Mouse (Mus musculus) embryonic fibroblast, embryonic 13.5 days (primary cell): ENCODE data around the gene Brpf3. TPM values are rescaled to one million over a fixed set of nuclear protein-coding genes. Genes with fewer than 3 reads are reported as not detected.

Experiments used
- H3K27ac ChIP-seq: 2 replicates; pipeline ENCODE4 v1.5.1; 2012; ENCODE audit warnings: low read length, control low read depth, inconsistent platforms; ENCODE audit not compliant: insufficient read depth
- H3K4me1 ChIP-seq: 2 replicates; pipeline ENCODE4 v1.6.1; 2011; ENCODE audit warnings: low read length; ENCODE audit not compliant: control insufficient read depth, insufficient read depth
- H3K4me3 ChIP-seq: 2 replicates; pipeline ENCODE4 v1.5.1; 2011; ENCODE audit warnings: mild to moderate bottlenecking, control low read depth, low read length; ENCODE audit not compliant: insufficient read depth
- CTCF ChIP-seq: IDR thresholded peaks from 2 replicates; pipeline ENCODE4 v1.5.1; 2011; ENCODE audit warnings: mild to moderate bottlenecking, control low read depth, low read length, moderate library complexity, borderline replicate concordance; ENCODE audit not compliant: insufficient read depth
- POLR2A ChIP-seq: IDR thresholded peaks from 2 replicates; pipeline ENCODE4 v1.6.1; 2011; ENCODE audit warnings: low read depth, mild to moderate bottlenecking, control low read depth, low read length, moderate library complexity
- polyA plus RNA-seq: library from polyadenylated mRNA; stranded (reverse); fragments of >200 nt; gene quantifications from 2 replicates; pipeline ENCODE4 v1.2.4, GENCODE M21; 2011; ENCODE audit warnings: low read depth; ENCODE audit not compliant: missing spikeins, insufficient read length

Brpf3 gene
- polyA plus RNA-seq, 1 experiment: 43.7 TPM

DNA sequence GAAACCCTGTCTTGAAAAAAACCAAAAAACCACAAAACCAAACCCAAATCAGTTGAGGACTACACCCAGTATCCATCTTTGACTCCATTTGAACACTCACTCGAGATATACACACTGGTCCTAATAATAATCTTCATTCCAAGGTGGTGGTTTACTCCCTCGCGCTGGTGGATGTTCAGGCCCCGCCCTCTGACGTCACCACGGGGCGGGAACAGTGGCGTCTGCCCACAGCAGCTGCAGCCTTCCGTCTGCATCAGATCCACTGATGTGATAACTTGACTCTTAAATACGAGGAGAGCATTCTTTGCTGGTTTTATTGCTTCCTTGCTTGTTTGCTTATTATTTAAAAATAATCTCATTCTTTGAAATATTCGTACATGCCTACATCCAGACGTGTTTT lies 81.4 kb downstream of the Brpf3 start:
- Histone ChIP-seq H3K4me1 (no peaks in the 10 kb centered on the region), H3K27ac (no peak overlapping the region), H3K4me3 (no peak overlapping the region)
- no peak for TF ChIP-seq POLR2A
- no peak for TF ChIP-seq CTCF

GRCm38 (mm10) chr17:28882810-28883209 lies 81.9 kb downstream of the Brpf3 start:
- H3K27ac ChIP-seq: no peak overlapping the region
- TF ChIP-seq CTCF (no peak), POLR2A (no peak)
- no peaks in the 10 kb centered on the region for H3K4me1 ChIP-seq
- H3K4me3 ChIP-seq: no peak overlapping the region

GRCm38 (mm10) chr17:28883941-28884516 lies 83.1 kb downstream of the Brpf3 start:
- H3K4me1 ChIP-seq: no peaks in the 10 kb centered on the region
- TF ChIP-seq POLR2A: no peak
- no peak for TF ChIP-seq CTCF

GRCm38 (mm10) chr17:28885231-28885630 lies 84.3 kb downstream of the Brpf3 start:
- no peak overlapping the region for H3K27ac ChIP-seq
- H3K4me3 ChIP-seq: no peak overlapping the region
- no peak for TF ChIP-seq POLR2A
- no peak for TF ChIP-seq CTCF
- no peaks in the 10 kb centered on the region for H3K4me1 ChIP-seq

More at GRCm38 (mm10) chr17:28883941-28884516, 83.1 kb downstream of the Brpf3 start:
- Histone ChIP-seq H3K27ac (no peak overlapping the region), H3K4me3 (no peak overlapping the region)

GRCm38 (mm10) chr17:28886266-28886665 lies 85.4 kb downstream of the Brpf3 start:
- H3K4me1 ChIP-seq: no peaks in the 10 kb centered on the region
- H3K4me3 ChIP-seq: no peak overlapping the region
- TF ChIP-seq CTCF: no peak
- no peak for TF ChIP-seq POLR2A
- H3K27ac ChIP-seq: no peak overlapping the region

Other genes starting within 250 kb of the Brpf3 start
- not detected in 2 replicates for gene Clps, start 240.3 kb upstream of the Brpf3 start, polyA plus RNA-seq
- gene Lhfpl5, start 225.4 kb upstream of the Brpf3 start, polyA plus RNA-seq: not detected in 2 replicates
- gene Srpk1, start 178.4 kb upstream of the Brpf3 start, polyA plus RNA-seq: 115 and 125 TPM in 2 replicates
- 0.67 and 1.0 TPM in 2 replicates for gene Slc26a8, start 110.9 kb upstream of the Brpf3 start, polyA plus RNA-seq
- gene Mapk14, start 109.8 kb upstream of the Brpf3 start, polyA plus RNA-seq: 72.0 and 76.5 TPM in 2 replicates
- gene AC170998.1, start 75.0 kb upstream of the Brpf3 start, polyA plus RNA-seq: 2.3 and 4.6 TPM in 2 replicates
- gene Mapk13, start 31.8 kb upstream of the Brpf3 start, polyA plus RNA-seq: 12.4 and 24.2 TPM in 2 replicates
- not detected in 2 replicates for gene Pnpla1, start 57.3 kb downstream of the Brpf3 start, polyA plus RNA-seq
- not detected in 2 replicates for gene 4930539E08Rik, start 114.2 kb downstream of the Brpf3 start, polyA plus RNA-seq
- gene Pxt1, start 142.8 kb downstream of the Brpf3 start, polyA plus RNA-seq: not detected in 2 replicates
- 72.2 and 77.5 TPM in 2 replicates for gene Kctd20, start 150.9 kb downstream of the Brpf3 start, polyA plus RNA-seq
- 89.4 and 102 TPM in 2 replicates for gene Stk38, start 206.9 kb downstream of the Brpf3 start, polyA plus RNA-seq
- gene Srsf3, start 231.5 kb downstream of the Brpf3 start, polyA plus RNA-seq: 253 and 262 TPM in 2 replicates